Mouse (Mus musculus) CD4-positive, CD25-positive, alpha-beta regulatory T cell, adult 4 months (primary cell): ENCODE measurements around the gene Gm21244. TPM values are rescaled to one million over a fixed set of nuclear protein-coding genes. Genes with fewer than 3 reads are reported as not detected.
"Not testable (repeated sequence)": the region's sequence is repeated elsewhere in the genome, so short reads cannot be mapped to it uniquely, and the experiment has no call there.

Experiments used
- ATAC-seq: one replicate; pipeline ENCODE4 v1.8.0; 2017
- polyA plus RNA-seq, 2 experiments: library from polyadenylated mRNA; unstranded; fragments of 100-300 nt; shearing (Covaris generic); gene quantifications; one replicate each; pipeline ENCODE4 v1.2.1; 2017

Gene Gm21244
- polyA plus RNA-seq = not detected

GRCm38 (mm10) chrY:7169193-7169592, at the start of gene Gm21244:
Gene Gm21244 (minus strand): TSS chrY:7169293.
- not testable (repeated sequence) for ATAC-seq

Other genes with a start within 250 kb of the Gm21244 start
- not detected for gene Gm28998, start 84.5 kb upstream of the Gm21244 start, polyA plus RNA-seq
- gene Gm21788, start 235.7 kb upstream of the Gm21244 start, polyA plus RNA-seq = not detected